Mouse (Mus musculus) spleen, postnatal 36 days (tissue): Measurements from ENCODE around the gene Tspan33.

Experiments
- DNase-seq, 2 experiments: peaks; one replicate each; pipeline ENCODE4 v3.0.0; 2022; ENCODE audit warnings: low spot score in 2 of 2, mixed read lengths in 1 of 2

Tspan33 gene

DNA sequence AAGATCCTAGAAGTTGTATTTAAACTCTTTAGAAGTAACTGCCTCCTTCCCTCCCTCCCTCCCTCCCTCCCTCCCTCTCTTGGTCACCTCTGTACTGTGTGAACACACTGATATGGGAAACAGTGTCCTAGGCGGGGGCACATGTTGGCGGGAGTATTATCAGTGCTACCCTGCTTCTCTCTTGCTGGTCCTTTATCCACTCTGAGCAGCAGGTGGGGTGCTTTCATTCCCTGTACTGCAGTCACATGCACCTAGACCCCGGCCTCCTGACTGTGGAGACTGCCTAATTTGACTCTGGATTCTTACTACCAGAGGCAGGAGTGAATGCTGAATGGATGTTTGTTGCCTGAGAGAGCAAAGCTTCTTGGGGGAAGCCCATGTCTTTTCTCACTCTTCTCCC is 3.5 kb downstream of the Tspan33 start:
- peak; percentile 49 to 70 for DNase-seq

DNA sequence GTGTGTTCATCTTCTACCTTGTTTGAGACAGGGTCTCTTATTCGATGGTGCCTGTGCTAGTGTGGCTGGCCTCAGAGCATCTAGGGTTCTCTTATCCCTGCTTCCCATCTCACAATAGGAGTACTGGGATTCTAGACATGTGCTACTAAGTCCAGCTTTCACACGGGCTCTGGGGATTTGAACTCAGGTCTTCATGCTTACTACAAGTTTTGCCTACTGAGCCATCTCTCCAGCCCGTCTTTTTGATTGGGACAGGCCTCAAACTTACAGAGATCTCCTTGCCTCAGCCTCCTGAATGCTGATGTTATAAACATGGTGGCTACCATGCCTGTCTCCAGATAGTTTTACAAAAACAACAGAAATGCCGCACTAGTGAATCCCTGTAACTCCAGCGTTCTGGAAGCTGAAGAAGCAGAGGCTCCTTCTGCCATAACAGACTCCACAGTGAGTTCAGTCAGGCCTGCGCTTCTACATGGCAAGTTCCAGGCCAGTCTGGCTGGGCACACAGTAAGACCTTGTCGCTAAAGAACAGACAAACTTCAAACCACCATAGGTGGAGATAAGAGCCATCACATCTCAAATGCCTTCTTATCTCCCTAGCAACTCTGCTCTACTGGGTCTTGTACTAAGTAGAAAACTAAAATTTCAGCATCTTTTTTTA is 5.2 kb downstream of the Tspan33 start:
- DNase-seq: peak; percentile 32 to 55

DNA sequence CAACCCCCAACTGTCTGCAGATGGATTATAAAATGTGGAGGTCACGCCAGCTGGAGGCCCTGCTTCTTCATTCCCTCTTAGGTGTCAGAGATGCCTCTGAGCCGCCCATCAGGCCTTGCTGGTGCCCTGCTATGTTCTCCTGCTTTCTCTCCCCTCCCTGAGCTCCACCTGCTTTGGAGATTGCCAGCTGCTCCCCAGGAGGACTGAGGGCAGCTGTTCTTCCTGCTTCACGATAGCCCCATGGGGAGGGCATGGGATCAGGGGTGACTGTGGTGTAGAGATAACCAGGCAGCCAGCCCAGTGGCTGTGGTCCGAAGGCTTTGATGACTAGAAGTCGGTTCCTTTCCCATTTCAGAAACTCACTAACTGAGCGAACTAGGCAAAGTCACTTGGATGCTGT is 7.0 kb downstream of the Tspan33 start:
- DNase-seq: peak; percentile 71 to 83

DNA sequence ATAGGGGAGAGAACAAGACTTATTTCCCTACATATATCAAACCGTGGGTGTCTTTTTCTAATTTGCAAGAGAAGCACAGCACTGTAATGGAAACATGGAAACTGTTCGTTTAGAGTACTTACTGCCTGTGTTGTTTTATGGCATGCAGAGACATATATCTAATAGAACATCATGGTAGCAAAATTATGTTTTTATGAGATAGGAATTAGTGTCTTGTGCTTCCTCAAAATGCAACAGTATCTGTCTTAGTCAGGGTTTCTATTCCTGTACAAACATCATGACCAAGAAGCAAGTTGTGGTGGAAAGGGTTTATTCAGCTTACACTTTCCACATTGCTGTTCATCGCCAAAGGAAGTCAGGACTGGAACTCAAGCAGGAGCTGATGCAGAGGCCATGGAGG is 8.1 kb downstream of the Tspan33 start:
- no peak for DNase-seq

DNA sequence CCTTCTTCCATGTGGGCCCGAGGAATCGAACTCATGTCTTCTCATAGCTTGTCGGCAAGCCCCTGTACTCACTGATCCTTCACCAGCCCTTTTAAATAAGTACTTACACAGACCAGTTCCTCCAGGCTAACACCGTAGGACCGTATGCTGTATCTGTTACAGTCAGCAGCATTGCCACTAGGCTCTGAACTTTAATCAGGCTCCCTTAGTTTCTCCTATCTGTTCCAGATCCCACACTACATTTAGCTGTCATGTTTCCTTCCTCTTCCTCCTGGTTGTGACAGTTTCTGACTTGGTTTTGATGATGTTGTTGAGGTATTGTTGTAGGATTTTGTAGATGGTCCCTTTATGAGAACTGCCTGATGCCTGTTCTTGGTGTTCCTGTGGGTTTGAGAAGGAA is 10.1 kb downstream of the Tspan33 start:
- no peak for DNase-seq

DNA sequence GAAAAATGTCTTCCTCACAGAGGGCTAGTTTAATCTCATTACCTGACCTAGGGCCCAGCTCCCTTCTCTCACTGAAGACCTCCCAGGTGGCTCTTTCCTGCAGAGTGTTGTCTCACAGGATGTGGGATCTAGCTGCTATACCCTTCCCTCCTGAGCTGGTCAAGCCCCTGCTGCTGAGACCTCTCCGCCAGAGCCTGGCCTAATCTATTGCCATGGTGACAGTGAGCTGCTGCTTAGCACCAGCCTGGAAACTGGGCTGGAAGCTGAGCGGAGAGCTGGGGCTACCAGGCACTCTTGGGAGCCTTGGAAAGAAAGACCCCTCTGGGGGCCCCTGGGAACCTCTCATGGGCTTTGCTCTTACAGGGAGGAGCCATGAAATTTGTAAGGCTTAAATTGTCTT is 13.9 kb downstream of the Tspan33 start:
- no peak for DNase-seq

DNA sequence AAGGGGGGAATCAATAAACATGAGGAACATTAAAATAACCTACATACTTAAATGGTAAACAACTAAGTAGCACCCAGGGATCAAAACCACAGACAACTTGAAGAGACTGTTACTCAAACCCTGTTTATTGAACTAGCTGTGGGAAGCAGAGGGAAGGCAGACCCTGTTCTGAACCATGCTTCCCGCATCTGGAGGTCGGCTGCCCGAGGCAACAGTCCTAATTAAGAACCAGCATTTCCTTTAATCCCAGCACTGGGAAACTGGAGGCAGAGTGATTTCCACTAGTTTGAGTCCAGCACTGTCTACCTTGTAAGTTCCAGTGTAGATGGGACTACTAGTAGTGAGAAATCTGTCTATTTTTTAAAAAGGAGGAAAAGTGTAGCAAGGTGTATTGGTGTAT is 17.3 kb downstream of the Tspan33 start:
- no peak for DNase-seq

DNA sequence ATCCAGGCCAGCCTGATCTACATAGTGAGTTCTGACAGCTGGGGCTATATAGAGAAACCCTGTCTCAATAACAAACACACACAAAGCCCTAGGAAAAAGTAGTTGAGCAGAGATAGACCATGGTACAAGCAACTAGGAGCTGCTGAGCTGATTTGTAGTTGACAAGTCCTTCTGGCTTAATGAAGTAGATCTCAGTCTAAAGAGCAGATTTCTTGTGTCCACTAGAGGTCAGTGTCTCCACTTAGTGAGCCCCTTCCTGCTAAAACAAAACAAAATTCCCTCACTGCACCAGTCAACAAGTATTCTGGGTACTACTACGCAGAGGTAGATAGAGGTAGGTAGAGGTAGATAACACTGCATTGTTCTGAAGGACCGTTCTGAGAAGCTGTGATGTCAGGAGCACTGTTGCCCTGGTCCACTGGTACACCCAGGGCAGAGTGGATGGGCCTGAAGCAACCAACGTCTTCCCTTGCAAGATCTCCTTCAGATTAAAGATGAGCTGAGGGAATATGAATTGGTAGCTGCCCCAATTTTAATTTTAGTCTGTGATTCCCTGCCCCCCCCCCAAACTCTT is 18.1 kb downstream of the Tspan33 start:
- DNase-seq: no peak

DNA sequence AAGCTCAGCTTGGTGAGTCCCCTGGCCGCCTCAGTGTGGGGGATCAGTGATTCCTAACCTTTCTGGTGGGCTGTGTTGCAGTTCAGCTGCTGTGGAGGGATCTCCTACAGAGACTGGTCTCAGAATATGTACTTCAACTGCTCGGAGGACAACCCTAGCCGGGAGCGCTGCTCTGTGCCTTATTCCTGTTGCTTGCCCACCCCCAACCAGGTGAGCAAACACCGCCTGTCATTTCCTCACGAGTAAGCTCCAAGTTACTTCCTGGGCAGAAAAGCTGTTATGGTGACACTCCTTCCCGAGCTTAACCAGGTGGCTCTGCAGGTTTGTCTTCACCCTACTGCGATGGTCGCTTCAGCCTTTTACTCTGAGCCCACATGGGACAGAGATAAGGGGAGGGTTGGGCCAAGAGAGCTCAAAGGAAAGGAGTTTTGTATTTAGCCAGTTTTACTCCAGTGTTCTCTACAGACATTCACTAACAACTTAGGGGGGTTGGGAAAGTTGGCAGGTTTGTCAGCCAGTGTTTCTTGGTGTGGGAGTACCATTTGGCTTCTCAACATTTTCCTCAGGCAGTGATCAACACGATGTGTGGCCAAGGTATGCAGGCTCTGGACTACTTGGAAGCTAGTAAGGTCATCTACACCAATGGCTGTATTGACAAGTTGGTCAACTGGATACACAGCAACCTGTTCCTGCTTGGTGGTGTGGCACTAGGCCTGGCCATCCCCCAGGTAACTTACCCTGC is 22.8 kb downstream of the Tspan33 start:
- DNase-seq: no peak

DNA sequence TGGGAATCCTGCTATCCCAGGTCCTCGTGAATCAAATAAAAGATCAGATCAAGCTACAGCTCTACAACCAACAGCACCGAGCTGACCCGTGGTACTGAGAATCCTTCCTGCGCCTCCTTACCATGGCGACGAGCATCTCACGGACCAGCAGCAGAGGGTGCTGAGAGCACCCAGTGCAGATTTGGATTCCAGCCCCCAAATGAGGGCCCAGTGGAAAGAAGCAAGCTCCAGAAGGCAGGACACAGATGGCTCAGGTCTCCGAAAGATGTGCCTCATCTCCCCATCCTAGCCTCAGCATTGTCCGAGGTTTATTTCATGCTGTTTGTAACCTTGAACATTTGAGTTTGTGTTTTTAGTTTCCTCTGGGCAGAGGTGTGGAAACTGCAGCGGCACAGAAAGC is 23.5 kb downstream of the Tspan33 start:
- no peak for DNase-seq

DNA sequence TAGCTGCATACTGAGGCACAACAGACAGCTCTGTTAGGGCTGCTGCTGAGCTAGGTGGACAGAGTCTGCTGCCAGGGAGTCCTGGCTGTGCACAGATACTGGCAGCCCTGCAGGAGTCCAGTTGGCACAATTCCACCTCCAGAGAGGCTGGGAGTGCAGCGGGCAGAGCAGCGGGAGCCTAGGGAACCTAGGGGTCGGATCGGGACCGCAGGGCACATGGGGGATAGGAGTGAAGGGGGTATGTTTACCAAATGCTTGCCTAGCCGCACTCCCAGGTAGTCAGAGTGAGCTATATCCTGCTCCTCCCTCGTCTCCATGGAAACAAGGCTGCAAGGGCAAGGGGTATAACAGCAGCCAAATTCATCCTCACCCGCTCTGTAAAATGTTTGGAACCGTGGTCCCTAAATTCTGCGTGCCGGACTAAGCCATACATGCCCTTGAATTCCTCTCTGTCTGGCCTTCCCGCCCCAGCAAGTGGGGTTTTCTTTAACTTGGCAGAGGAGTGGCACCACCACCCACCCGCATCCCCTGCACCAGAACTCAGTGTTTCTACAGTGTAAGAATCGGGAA is 24.0 kb downstream of the Tspan33 start:
- DNase-seq: no peak

DNA sequence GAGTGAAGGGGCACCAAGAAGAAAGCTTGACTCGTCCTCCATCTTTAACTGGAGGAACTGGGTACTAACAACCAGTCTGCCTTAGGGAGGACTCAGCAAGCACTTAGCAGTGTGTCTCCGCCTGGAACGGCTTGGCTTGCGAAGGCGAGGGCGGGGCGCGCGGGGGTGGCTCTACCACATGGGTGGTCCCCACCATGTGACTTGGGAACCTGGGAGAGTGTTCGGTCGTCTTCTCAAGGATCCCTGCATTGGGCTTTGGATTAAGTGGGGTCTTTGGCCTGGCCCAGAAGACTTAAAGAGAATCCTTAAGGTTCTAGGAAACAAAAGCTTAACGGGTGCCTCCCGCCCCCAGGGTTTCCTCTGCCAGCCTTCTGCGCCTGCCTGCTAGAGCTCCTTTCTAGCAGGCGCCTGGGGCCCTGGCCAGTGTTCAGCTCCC is 24.9 kb downstream of the Tspan33 start:
- DNase-seq: no peak

DNA sequence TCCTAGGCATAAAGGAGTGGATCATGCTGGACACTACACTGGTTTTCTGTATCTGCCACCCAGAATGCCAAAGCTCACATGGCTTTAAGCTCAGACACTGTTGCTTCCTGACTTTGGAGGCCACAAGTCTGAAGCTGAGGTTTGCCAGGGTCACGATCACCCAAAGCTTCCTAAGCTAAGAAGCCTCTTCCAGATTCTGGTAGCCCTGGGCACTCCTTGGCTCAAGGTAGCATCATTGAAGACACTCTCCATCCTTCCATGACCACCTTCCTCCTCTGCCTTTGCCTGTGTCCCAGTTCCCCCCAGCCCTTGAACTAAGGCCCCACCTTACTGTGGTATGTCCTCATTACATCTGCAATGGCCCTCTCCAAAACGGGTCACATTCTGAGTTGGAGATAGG is 27.9 kb downstream of the Tspan33 start:
- DNase-seq: no peak

DNA sequence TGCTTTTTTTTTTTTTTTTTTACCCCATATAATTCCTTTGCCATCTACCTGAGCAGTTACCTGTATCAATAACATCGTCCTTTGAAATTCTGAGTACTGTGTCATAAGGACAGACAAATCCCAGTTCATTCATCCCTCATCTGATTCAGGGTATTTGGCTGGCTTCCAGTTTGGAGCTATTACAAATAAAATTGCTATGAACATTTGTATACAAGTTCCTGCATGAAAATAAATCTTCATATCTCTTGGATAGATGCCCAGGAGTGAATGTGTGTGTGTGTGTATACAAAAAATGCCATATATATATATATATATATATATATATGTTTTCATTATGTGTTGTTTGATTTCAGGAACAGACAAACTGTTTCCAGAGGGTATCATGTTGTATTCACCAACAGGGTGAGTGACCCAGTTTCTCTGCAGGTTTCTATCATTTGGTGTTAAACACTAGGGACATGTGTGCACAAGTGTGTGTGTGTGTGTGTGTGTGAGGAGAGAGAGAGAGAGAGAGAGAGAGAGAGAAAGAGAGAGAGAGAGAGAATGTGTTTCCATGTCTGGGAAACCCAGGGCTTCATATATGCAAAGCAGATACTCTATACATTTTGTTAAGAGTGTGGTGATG is 32.7 kb downstream of the Tspan33 start:
- DNase-seq: no peak

DNA sequence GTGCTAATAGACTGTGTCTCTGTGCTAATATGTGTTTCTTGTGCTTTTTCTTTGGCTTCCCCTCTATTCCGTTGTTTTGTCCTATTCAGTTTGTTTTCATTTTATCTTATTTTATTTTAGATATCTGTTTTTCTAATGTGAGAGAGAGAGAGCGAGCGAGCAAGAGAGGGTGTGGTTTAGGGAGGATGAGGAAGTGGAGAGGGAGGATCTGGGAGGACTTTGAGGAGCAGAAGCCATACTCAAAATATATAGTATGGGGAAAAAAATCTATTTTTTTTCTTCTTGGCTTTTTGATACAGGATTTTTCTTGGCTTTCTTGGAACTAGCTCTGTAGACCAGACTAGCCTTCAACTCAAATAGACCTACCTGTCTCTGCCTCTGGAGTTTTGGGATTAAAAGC is 34.0 kb downstream of the Tspan33 start:
- no peak for DNase-seq

DNA sequence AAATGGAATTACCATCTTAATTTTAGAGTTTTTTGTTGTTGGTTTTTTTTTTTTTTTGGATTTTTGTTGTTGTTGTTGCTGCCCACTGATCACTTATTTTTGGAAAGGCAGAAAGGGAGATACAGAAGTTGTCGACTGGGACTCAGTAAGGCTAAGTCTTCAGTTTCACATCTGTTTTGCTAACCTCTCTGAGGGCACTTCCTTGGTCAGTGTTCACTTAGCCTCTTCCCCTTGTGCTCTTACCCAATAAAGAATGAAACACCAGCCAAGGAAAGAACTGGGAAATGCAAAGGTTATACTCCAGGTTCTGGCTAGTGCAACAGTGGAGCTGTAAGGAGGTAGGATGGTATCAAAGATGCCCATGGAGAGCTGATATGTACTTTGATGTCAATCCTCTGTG is 35.5 kb downstream of the Tspan33 start:
- DNase-seq: no peak

DNA sequence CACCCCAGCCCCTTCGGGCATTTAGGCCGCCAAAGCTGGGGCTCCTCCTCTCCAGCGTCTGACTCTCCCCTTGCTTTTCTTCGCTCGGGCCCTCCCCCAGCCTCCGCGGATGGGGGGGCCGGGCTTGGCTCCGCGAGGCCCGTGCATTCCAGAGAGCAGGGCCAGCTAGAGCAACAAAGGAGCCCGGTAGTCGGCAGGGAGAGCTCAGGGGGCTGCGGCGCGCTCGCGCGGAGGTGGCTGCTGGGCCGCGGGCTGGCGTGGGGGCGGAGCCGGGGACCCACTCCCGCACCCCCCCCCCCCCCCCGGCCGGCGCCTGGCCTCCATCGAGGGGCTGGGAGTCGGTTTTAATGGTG is 41.3 kb downstream of the Tspan33 start, which contains the start of gene Smo:
TSS of gene Smo (plus strand) at position 168 of the 353 bp plus-strand sequence.
- peak in 1 of 2 experiments; percentile 27 for DNase-seq

DNA sequence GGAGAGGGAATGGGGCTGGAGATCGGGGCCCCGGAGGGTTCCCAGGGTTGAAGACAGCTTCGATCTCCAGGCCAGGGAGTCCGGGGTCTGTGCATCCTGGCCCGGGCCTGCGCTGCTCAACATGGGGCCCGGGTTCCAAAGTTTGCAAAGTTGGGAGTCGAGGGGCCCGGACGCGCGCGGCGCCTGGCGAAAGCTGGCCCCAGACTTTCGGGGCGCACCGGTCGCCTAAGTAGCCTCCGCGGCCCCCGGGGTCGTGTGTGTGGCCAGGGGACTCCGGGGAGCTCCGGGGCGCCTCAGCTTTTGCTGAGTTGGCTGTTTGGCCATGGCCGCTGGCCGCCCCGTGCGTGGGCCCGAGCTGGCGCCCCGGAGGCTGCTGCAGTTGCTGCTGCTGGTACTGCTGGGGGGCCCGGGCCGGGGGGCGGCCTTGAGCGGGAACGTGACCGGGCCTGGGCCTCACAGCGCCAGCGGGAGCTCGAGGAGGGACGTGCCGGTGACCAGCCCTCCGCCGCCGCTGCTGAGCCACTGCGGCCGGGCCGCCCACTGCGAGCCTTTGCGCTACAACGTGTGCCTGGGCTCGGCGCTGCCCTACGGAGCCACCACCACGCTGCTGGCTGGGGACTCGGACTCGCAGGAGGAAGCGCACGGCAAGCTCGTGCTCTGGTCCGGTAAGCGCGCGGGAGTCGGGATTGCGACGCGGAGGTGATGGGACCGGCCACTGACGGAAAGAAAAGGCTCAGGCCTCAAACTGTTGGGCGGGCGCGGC is 41.8 kb downstream of the Tspan33 start:
- no peak for DNase-seq

DNA sequence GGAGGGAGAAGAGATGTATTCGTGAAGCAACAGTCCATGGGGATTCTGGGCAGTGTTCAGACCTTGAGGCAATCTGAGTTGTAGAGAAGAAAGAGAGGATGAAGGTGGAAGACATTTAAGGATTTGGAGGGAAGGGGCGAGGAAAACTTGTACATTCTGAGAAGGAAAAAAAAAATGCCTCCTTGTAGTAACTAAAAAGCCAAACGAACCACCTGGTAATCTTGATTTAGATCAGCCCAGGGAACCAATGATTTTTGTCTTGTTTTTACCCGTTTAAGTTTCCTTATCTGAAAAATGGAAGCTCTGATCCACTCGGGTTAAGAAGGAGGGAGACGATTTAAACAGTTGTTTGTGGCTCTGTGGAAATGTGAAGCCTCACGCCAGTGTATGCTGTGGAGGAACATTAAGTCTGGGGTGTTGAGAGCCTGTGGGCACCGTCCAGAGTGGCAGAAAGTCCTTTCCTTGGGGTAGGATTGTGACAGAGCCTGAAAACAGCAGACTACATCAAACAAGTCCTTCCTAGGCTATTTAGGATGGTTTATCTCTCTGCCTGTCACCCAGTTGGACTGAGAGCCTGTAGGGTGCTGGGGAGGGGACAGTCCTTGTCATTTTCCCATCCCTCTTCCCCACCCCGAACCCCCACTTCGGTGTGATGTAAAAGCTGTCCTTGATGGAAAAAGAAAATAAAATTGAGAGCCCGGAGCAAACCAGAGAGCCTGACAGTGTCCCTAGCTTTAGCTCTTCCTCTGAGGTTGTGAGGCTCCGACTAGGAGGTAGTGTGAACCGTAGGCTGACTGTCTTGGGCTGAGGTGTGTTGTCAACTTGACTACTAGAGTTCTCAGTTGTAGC is 42.8 kb downstream of the Tspan33 start:
- DNase-seq: no peak

DNA sequence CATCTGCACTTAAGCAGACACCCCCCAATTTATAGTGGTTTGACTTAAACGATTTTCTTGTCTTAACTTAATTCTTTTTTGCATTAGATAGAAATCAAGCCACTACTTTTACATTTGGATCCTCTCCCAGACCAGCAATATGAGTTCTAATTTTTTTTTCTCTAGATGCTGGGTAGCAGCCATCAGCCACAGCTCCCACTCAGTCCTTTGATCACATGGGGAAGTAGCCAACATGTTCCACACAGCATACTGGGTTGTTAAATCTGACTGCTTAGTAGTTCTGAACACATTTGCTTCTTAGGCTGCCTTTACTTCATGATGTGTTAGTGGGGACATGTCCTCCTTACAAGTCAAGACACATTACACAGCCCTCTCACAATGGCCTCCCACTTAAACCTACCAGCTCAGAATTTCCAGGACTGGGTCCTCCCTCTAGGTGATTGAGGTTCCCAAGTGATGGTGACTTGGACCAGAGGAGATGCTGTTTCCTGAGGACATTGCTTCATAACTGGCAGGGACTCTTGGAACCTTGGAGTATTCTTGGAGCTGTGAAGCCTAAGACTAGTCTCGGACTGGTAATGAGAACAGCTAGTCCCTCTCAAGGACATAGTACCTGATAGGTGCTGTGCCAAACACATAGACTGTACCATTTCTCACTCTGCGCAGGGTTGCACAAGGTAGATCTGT is 57.6 kb downstream of the Tspan33 start:
- no peak for DNase-seq
